Mouse (Mus musculus) adrenal gland, postnatal 14 days (tissue): Measurements from ENCODE around the gene Atg7. TPM values are rescaled to one million over a fixed set of nuclear protein-coding genes. Genes with fewer than 3 reads are reported as not detected.

ENCODE experiments used
- DNase-seq: peaks from one replicate; pipeline ENCODE4 v3.0.0; 2021; ENCODE audit warnings: mixed read lengths
- total RNA-seq: library from RNA; stranded (reverse); gene quantifications from 2 replicates; pipeline ENCODE4 v1.2.3, GENCODE M21; 2021

Atg7 gene
- total RNA-seq, 1 experiment from 2014 or later, result 31.9 TPM

GRCm38 (mm10) chr6:114786461-114786860, 143.6 kb downstream of the Atg7 start:
- no peak for DNase-seq

GRCm38 (mm10) chr6:114787606-114788005, 144.7 kb downstream of the Atg7 start:
- no peak for DNase-seq

- no peak for DNase-seq
These were observed 145.8 kb downstream of the Atg7 start for GRCm38 (mm10) chr6:114788663-114789062.

- no peak for DNase-seq
These were observed 147.2 kb downstream of the Atg7 start for GRCm38 (mm10) chr6:114790084-114790483.

- DNase-seq, result no peak
These were observed 148.0 kb downstream of the Atg7 start for GRCm38 (mm10) chr6:114790902-114791301.

GRCm38 (mm10) chr6:114791846-114792245, 148.9 kb downstream of the Atg7 start:
- DNase-seq, result no peak

GRCm38 (mm10) chr6:114794706-114795105, 151.8 kb downstream of the Atg7 start:
- no peak for DNase-seq

GRCm38 (mm10) chr6:114795706-114796325, 152.9 kb downstream of the Atg7 start:
- DNase-seq, result no peak

- no peak for DNase-seq
These were observed 155.0 kb downstream of the Atg7 start for GRCm38 (mm10) chr6:114797901-114798300.

GRCm38 (mm10) chr6:114798715-114799114, 155.8 kb downstream of the Atg7 start:
- no peak for DNase-seq

- DNase-seq, result no peak
These were observed 157.5 kb downstream of the Atg7 start for GRCm38 (mm10) chr6:114800291-114800965.

- DNase-seq, result no peak
These were observed 161.1 kb downstream of the Atg7 start for GRCm38 (mm10) chr6:114803915-114804535.

GRCm38 (mm10) chr6:114804866-114805265, 162.0 kb downstream of the Atg7 start:
- DNase-seq, result no peak

- no peak for DNase-seq
These were observed 163.0 kb downstream of the Atg7 start for GRCm38 (mm10) chr6:114805927-114806326.

- DNase-seq, result no peak
These were observed 164.6 kb downstream of the Atg7 start for GRCm38 (mm10) chr6:114807474-114807873.

- DNase-seq, result no peak
These were observed 165.9 kb downstream of the Atg7 start for GRCm38 (mm10) chr6:114808654-114809430.

GRCm38 (mm10) chr6:114809431-114809811, 166.5 kb downstream of the Atg7 start:
- DNase-seq, result no peak

GRCm38 (mm10) chr6:114812322-114812721, 169.4 kb downstream of the Atg7 start:
- peak; percentile 68 for DNase-seq

GRCm38 (mm10) chr6:114812779-114813178, 169.9 kb downstream of the Atg7 start:
- no peak for DNase-seq

- no peak for DNase-seq
These were observed 171.4 kb downstream of the Atg7 start for GRCm38 (mm10) chr6:114814199-114814881.

GRCm38 (mm10) chr6:114814882-114815650, 172.2 kb downstream of the Atg7 start:
- DNase-seq, result no peak
